8 mouse cellular contexts compared by ENCODE assay signal in the genomic region with DNA sequence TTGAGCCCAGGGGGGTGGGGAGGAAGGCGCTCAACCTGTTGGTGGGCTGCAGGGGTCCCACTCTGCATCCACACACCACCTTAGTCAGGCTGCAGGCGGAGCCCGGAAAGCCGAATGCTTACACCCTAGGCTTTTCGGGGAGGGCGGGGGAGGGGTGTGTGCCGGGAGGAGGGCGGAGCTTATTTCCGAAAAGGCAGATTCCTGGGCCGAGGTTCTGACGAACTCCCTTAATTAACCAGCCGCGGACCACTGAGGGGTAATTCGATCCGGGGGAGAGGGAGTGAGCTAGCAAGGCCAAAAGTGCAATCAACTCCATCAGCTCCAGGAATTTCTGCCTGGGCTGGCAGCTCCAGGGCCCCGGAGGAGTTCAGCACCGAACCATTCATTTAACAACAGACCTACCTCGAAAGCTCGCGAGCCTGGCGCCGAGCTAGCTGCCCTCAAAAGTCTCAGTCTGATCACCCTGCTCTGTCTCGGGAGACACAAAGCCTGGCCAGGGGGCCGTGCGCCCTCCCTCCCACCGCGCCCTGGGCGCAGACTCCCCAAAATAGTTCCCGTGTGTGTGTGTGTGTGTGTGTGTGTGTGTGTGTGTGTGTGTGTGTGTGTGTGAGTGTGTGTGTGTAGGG. TPM values are rescaled to one million over a fixed set of nuclear protein-coding genes. Genes with fewer than 3 reads are reported as not detected.
DNase-seq lines count a peak whose midpoint lies in the region; ATAC-seq and TF ChIP-seq lines count a peak whose summit lies in the region.

No protein-coding gene starts in this region.

- H3K27me3 ChIP-seq in intestine, embryonic 14.5 days (replicated peaks; ENCODE audit: control insufficient read depth, insufficient read depth, low read length) = no peaks in the 10 kb centered on the region

- intact Hi-C loops in left cerebral cortex, postnatal 36 days (cut with DNase I) = loop anchor here (5.0 kb wide), 4 partner anchors 76 to 279 kb away; no protein-coding TSS in a partner anchor

- peak overlapping the region; percentile 91 for H3K4me3 ChIP-seq in cortical plate, adult 2 months (ENCODE audit: insufficient read depth, low read length)
- peak overlapping the region; percentile 80 for H3K4me3 ChIP-seq in intestine, embryonic 14.5 days (ENCODE audit: low read depth, low read length)

- TF ChIP-seq POLR2A in cortical plate, adult 2 months (IDR thresholded peaks at IDR 0.05; ENCODE audit: extremely low read depth, insufficient read depth, low read length) = peak; percentile 90

- H3K4me2 ChIP-seq in intestine, embryonic 14.5 days (ENCODE audit: low read length) = peak overlapping the region; percentile 94

- no peak for TF ChIP-seq CTCF in cortical plate, adult 2 months (IDR thresholded peaks at IDR 0.05; ENCODE audit: extremely low read depth, insufficient read depth, low read length)

- peak overlapping the region; percentile 68 for H3K9ac ChIP-seq in intestine, embryonic 14.5 days (ENCODE audit: low read length)

- ATAC-seq in intestine, embryonic 14.5 days (replicated peaks; ENCODE audit: low FRiP score, low TSS enrichment, low read depth) = peak; percentile 80
- ATAC-seq in erythroid progenitor cell, adult 5-6 weeks (replicated peaks; ENCODE audit: low FRiP score, poor library complexity, severe bottlenecking) = no peak

- H3K36me3 ChIP-seq in intestine, embryonic 14.5 days (ENCODE audit: control insufficient read depth, insufficient read depth, low read length) = peaks cover 17% of the 10 kb centered on the region

- under 1% methylated on average over 29 of the region's 29 CpGs for WGBS in intestine, embryonic 14.5 days

- peaks cover 2% of the 10 kb centered on the region; the same call in 1 of the 2 replicates for H3K4me1 ChIP-seq in cortical plate, adult 2 months (ENCODE audit: control insufficient read depth, insufficient read depth, low read length)
- peaks cover 15% of the 10 kb centered on the region for H3K4me1 ChIP-seq in intestine, embryonic 14.5 days (replicated peaks; ENCODE audit: control insufficient read depth, insufficient read depth, low read length)

- peak overlapping the region; percentile 97 for H3K27ac ChIP-seq in cortical plate, adult 2 months (ENCODE audit: insufficient read depth, low read length)
- H3K27ac ChIP-seq in intestine, embryonic 14.5 days (ENCODE audit: low read depth) = peak overlapping the region; percentile 87

- H3K9me3 ChIP-seq in intestine, embryonic 14.5 days (ENCODE audit: control insufficient read depth, low read length) = no peaks in the 10 kb centered on the region

- DNase-seq in adrenal gland, adult (ENCODE audit: inconsistent age in 2 of 2, low spot score in 1 of 2) = peak; percentile 82 to 96
- DNase-seq in gastrocnemius, postnatal 25 days = peak; percentile 80
- DNase-seq in intestine, embryonic 14.5 days (ENCODE audit: low spot score) = peak; percentile 91
- DNase-seq in left cerebral cortex, postnatal 36 days (ENCODE audit: low spot score in 2 of 2) = peak; percentile 75 to 76
- peak; percentile 76 for DNase-seq in mesoderm, embryonic 11.5 days (ENCODE audit: low read depth, low spot score)
- DNase-seq in right cerebral cortex, postnatal 4 days = peak; percentile 76

RNA-seq across cellular contexts. Expression of a gene that starts 2.1 kb away (rescaled TPM):
- polyA plus RNA-seq in cortical plate, adult 2 months (2012; rRNA removed) = 11.7 TPM in 2 replicates
- 10 to 100 TPM in 1 of 2 experiments, 1 to 10 TPM in 1; 8.5 to 17.7 TPM for total RNA-seq in gastrocnemius, postnatal 25 days (2021)
- polyA plus RNA-seq in intestine, embryonic 14.5 days (2014; fragmentation: Nextera tagmentation; extraction: Ambion mirVana) = 34.0 and 35.0 TPM in 2 replicates
- 10 to 100 TPM; 27.8 to 34.3 TPM for total RNA-seq in left cerebral cortex, postnatal 36 days (2021)
- 7.1 and 7.9 TPM in 2 replicates for total RNA-seq in erythroid progenitor cell, adult 5-6 weeks (2015; ENCODE audit: low replicate concordance)
- 1.9 and 3.9 TPM in 2 replicates for total RNA-seq in erythroid progenitor cell, adult 5-6 weeks (2017; ENCODE audit: low replicate concordance)
